Mouse (Mus musculus) kidney, embryonic 15.5 days (tissue): Measurements from ENCODE around the gene Gm39115. TPM values are rescaled to one million over a fixed set of nuclear protein-coding genes. Genes with fewer than 3 reads are reported as not detected.

Experiments used
- ATAC-seq: fragments of 200-750 bp; cut with Nextera tagmentation; replicated peaks from 2 replicates; pipeline ENCODE4 v1.8.0; 2017; ENCODE audit warnings: moderate TSS enrichment; ENCODE audit not compliant: low FRiP score
- H3K27ac ChIP-seq: fragments of 300-500 bp; sonication (generic); 2 replicates; pipeline ENCODE4 v1.5.1; 2015; ENCODE audit warnings: mild to moderate bottlenecking, inconsistent platforms
- H3K27me3 ChIP-seq: fragments of 300-500 bp; sonication (generic); 2 replicates; pipeline ENCODE4 v1.6.1; 2015; ENCODE audit warnings: inconsistent platforms
- H3K36me3 ChIP-seq: fragments of 300-500 bp; sonication (generic); 2 replicates; pipeline ENCODE4 v1.6.1; 2015; ENCODE audit warnings: inconsistent platforms
- H3K4me1 ChIP-seq: fragments of 300-500 bp; sonication (generic); 2 replicates; pipeline ENCODE4 v1.6.1; 2015; ENCODE audit warnings: inconsistent platforms
- H3K4me2 ChIP-seq: fragments of 300-500 bp; sonication (generic); 2 replicates; pipeline ENCODE4 v1.6.1; 2015; ENCODE audit warnings: moderate library complexity, mild to moderate bottlenecking, inconsistent platforms
- H3K4me3 ChIP-seq: fragments of 300-500 bp; sonication (generic); replicated peaks from 2 replicates; pipeline ENCODE4 v1.5.1; 2015; ENCODE audit warnings: mild to moderate bottlenecking, inconsistent platforms
- H3K9ac ChIP-seq: fragments of 300-500 bp; sonication (generic); 2 replicates; pipeline ENCODE4 v1.6.1; 2015; ENCODE audit warnings: mild to moderate bottlenecking, inconsistent platforms
- H3K9me3 ChIP-seq: fragments of 300-500 bp; sonication (generic); replicated peaks from 2 replicates; pipeline ENCODE4 v1.6.1; 2016; ENCODE audit warnings: inconsistent platforms
- WGBS: fragments of 180-500 bp; shearing (Covaris S2); methylation state at CpG from one replicate; pipeline ENCODE4 v1.1.7; 2015; ENCODE audit warnings: mixed read lengths; 5-methylcytosine and 5-hydroxymethylcytosine counted together
- polyA plus RNA-seq: library from polyadenylated mRNA; unstranded; fragments of >200 nt; fragmentation: Nextera tagmentation; extraction: Ambion mirVana; gene quantifications from 2 replicates; pipeline ENCODE4 v1.2.1, GENCODE M21; 2015

The Gm39115 gene
- polyA plus RNA-seq, 1 experiment from 2014 or later = not detected

GRCm38 (mm10) chr7:142094301-142095143, 41.3 kb downstream of the Gm39115 start:
- WGBS = under 1% methylated on average over 89 of the region's 89 CpGs
- no peak; the same call in 1 of the 2 replicates for ATAC-seq
- Histone ChIP-seq H3K9ac (peak overlapping the region; percentile 67), H3K4me1 (peaks cover 24% of the 10 kb centered on the region), H3K27me3 (peaks cover 81% of the 10 kb centered on the region), H3K27ac (no peak overlapping the region), H3K9me3 (no peaks in the 10 kb centered on the region), H3K4me3 (peak overlapping the region; percentile 76), H3K4me2 (peak overlapping the region; percentile 98), H3K36me3 (no peaks in the 10 kb centered on the region)

DNA sequence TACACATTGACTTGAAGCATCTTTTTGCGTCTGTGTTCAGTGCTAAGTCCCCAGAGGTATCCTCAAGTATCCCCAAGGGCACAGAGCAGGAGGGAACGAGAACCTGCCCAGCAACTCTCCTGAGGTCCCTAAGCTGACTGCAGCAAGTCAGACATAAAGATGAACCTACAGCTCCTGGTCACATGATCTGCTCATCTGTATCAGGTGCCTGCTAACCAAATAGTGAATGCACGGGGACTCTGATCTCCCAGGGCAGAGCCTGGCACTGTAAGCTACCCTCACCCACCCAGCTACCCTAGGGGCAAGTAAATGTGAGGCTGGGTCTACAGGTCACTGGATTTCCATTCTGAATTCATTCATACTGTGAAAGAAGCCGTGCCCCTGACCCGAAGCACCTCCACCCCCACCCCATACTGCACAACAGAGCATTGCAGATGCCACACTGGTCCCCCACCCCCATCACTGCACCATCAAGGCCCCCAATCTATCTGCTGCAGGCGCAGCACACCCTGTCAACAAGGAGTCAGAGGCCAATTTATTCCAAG, 42.1 kb downstream of the Gm39115 start:
- H3K27ac ChIP-seq = no peak overlapping the region
- no peaks in the 10 kb centered on the region for H3K36me3 ChIP-seq
- peaks cover 32% of the 10 kb centered on the region for H3K4me1 ChIP-seq
- H3K4me3 ChIP-seq = peak overlapping the region; percentile 76
- WGBS = 32% methylated on average over 6 of the region's 6 CpGs
- peaks cover 80% of the 10 kb centered on the region for H3K27me3 ChIP-seq
- no peaks in the 10 kb centered on the region for H3K9me3 ChIP-seq
- H3K9ac ChIP-seq = 0 out of 2 replicates have a peak overlapping the region, but pooled peaks have one; percentile 67
- ATAC-seq = no peak
- H3K4me2 ChIP-seq = peak overlapping the region; percentile 98

- H3K4me2 ChIP-seq = no peak overlapping the region
- no peak overlapping the region for H3K9ac ChIP-seq
- 52% methylated on average over 1 of the region's 1 CpGs for WGBS
- H3K27me3 ChIP-seq = peaks cover 75% of the 10 kb centered on the region
- no peaks in the 10 kb centered on the region for H3K9me3 ChIP-seq
- ATAC-seq = no peak
- H3K36me3 ChIP-seq = no peaks in the 10 kb centered on the region
- H3K4me1 ChIP-seq = peaks cover 38% of the 10 kb centered on the region
- no peak overlapping the region for H3K4me3 ChIP-seq
- no peak overlapping the region for H3K27ac ChIP-seq
Observed at GRCm38 (mm10) chr7:142092991-142093390, 42.8 kb downstream of the Gm39115 start.

DNA sequence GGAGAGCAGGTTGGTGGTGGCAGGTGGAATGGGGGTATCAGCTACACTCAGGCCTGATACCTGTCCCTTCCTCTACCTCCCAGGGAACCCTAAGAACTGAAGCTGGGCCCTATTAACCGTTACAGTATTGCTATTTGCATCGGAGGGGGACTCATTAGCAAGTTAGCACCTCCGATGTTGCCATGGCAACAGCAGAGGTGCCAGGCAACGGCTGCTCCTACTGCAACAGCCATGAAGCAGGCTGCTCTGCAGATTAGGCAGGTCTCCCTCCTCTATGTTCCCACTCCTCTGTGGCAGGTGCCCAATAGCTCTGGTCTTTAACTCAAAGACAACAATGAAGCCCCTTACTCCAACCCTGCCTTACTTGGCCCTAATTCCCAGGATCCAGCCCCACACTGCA, 44.0 kb downstream of the Gm39115 start:
- 4% methylated on average over 4 of the region's 4 CpGs for WGBS
- Histone ChIP-seq H3K4me1 (peaks cover 38% of the 10 kb centered on the region), H3K4me3 (no peak overlapping the region), H3K27ac (no peak overlapping the region), H3K9ac (no peak overlapping the region), H3K4me2 (no peak overlapping the region), H3K9me3 (no peaks in the 10 kb centered on the region), H3K27me3 (peaks cover 66% of the 10 kb centered on the region), H3K36me3 (no peaks in the 10 kb centered on the region)
- ATAC-seq = no peak

DNA sequence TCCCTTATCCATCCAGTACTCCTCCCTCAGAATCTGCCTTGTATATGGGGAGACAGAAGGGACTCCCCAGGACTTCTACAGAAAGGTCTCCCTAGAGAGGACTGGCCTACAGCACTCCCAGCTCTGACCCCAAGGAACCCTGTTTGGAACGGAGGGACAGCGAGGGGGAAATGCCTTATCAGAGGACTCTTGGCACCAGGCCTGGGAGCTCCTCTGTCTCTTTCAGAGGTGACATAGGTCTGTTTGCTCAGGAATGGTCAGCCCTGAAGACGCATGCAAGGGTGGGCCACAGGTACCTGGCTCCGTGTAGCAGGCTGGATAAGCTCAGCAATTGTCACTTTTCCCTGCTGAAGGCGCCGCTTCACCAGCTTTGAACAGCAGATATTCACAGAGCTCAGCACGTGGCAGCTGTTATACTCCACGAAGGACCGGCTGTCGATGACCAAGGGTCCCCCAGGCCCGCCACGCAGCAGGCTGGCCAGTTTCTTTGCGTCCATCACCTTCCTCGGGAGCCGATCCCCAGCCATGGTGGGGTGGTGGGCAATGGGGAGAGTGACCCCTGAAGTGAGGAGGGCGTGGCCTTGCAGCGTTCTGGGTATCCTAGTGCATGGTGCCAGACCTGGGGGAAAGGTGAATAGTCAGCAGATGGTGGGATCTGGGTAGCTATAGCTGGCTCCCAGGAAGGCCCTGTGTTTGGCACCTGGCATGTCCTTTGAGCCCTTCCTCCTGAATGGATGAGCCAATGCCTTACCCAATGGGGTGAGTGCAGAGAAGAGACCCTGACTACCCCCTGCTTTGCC, 46.0 kb downstream of the Gm39115 start:
- no peak for ATAC-seq
- Histone ChIP-seq H3K4me3 (no peak overlapping the region), H3K27ac (no peak overlapping the region), H3K36me3 (no peaks in the 10 kb centered on the region), H3K9ac (no peak overlapping the region), H3K27me3 (peaks cover 55% of the 10 kb centered on the region), H3K9me3 (no peaks in the 10 kb centered on the region), H3K4me1 (peaks cover 28% of the 10 kb centered on the region), H3K4me2 (no peak overlapping the region)
- 58% methylated on average over 17 of the region's 17 CpGs for WGBS

DNA sequence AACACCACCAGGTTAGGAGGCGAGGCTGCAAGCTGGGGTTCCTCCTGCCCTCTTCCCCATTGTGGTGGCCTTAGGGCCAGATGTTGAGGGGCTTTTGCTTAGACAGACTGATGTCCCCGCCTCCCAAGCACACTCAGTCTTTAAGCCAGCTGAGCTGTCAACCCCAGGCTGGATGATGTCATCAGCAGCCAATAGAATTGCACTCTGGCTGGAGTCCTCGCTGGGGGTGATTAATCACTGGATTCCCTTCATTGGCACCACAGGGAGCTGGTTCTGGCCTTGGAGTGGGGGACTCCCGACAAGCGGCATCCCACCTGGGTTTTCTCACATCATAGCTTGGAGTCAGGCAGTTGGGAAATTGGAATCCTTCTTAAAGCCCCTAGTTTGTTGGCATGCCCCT, 46.9 kb downstream of the Gm39115 start:
- Histone ChIP-seq H3K36me3 (no peaks in the 10 kb centered on the region), H3K9me3 (no peaks in the 10 kb centered on the region), H3K4me1 (peaks cover 22% of the 10 kb centered on the region), H3K4me3 (no peak overlapping the region), H3K27ac (no peak overlapping the region), H3K4me2 (0 out of 2 replicates have a peak overlapping the region, but pooled peaks have one; percentile 17), H3K9ac (no peak overlapping the region), H3K27me3 (peaks cover 55% of the 10 kb centered on the region)
- WGBS = 8% methylated on average over 5 of the region's 5 CpGs
- ATAC-seq = peak; percentile 59

DNA sequence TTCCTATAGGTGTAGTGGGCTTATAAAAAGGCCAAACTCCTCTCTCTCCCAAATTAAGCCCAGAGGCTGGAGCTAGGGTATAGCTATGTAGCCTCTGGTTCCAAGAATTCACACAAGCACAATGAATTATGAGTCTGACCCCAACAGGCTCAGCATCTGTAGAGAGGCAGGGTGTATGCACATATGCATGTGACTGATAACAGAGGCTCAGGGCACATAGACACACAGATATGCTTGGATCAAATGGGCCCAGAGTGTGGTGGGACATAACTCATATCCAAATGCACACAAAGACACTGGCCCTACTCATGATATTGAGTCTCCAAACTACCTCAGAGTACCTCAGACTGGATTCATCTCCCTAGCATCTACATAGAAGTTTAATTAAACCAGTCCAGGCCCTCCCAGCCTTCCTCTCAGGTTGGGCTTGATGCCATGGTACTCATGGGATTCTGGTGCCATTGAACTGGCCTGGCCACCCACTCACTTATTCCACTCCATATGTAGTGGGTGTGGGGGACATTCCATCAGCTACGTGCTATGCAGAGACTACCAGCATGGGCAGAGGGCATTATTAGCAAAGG, 48.7 kb downstream of the Gm39115 start:
- H3K9me3 ChIP-seq = no peaks in the 10 kb centered on the region
- WGBS = 89% methylated on average over 1 of the region's 1 CpGs
- no peak overlapping the region for H3K4me2 ChIP-seq
- H3K9ac ChIP-seq = no peak overlapping the region
- H3K4me3 ChIP-seq = no peak overlapping the region
- no peaks in the 10 kb centered on the region for H3K36me3 ChIP-seq
- peaks cover 55% of the 10 kb centered on the region for H3K27me3 ChIP-seq
- H3K27ac ChIP-seq = no peak overlapping the region
- ATAC-seq = peak; percentile 37; the same call in 1 of the 2 replicates
- peaks cover 28% of the 10 kb centered on the region for H3K4me1 ChIP-seq

DNA sequence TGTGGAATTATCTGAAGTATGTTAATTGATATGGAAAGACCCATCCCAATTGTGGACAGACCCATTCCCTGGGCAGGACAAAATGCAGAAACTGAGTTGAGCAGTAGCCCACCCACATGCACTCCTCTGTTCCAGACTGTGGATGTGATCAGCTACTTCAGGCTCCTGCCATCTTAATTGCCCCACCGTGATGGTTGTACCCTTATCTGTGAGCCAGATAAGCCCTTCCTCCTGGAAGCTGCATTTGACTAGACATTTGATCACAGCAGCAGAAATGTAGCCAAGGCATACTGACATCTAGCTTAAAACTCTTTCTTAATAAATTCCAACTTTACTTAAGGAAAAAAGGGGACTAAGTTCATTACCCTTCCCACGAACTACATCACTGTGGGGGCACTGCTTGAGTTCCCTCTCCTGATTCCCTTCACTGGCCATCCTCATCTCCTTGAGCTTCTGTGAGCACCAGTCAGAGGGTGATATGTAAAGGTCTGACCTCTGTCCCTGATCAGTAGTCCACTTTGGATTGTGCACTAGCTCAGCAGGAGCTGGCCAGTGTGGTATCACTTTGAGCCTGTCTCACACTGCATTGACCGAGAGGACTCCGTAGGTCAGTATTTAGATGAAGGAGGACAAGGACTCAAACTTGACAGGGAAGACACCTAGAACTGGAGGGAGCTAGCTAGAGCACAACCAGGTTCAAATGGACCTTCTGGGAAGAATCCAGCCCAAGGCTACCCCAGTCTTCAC, 49.5 kb downstream of the Gm39115 start:
- ATAC-seq = no peak
- no peak overlapping the region for H3K4me3 ChIP-seq
- H3K9ac ChIP-seq = no peak overlapping the region
- peaks cover 59% of the 10 kb centered on the region for H3K27me3 ChIP-seq
- H3K27ac ChIP-seq = no peak overlapping the region
- H3K9me3 ChIP-seq = no peaks in the 10 kb centered on the region
- no peak overlapping the region for H3K4me2 ChIP-seq
- 85% methylated on average over 4 of the region's 4 CpGs for WGBS
- peaks cover 36% of the 10 kb centered on the region for H3K4me1 ChIP-seq
- no peaks in the 10 kb centered on the region for H3K36me3 ChIP-seq

Other genes starting within 250 kb of the Gm39115 start
- 41.3 and 45.6 TPM in 2 replicates for gene Tollip, start 217.5 kb downstream of the Gm39115 start, polyA plus RNA-seq
- gene Brsk2, start 186.3 kb downstream of the Gm39115 start, polyA plus RNA-seq = 0.74 and 0.86 TPM in 2 replicates
- gene Mob2, start 75.0 kb downstream of the Gm39115 start, polyA plus RNA-seq = 62.3 and 66.9 TPM in 2 replicates
- 2.6 and 2.9 TPM in 2 replicates for gene Dusp8, start 40.2 kb downstream of the Gm39115 start, polyA plus RNA-seq
- gene Gm45618, start 15.3 kb downstream of the Gm39115 start, polyA plus RNA-seq = not detected in 2 replicates
- gene Gm45337, start 8.6 kb upstream of the Gm39115 start, polyA plus RNA-seq = not detected in 2 replicates
- not detected in 2 replicates for gene Gm29735, start 21.1 kb upstream of the Gm39115 start, polyA plus RNA-seq
- gene Gm4553, start 29.7 kb upstream of the Gm39115 start, polyA plus RNA-seq = not detected in 2 replicates
- not detected in 2 replicates for gene Krtap5-2, start 40.0 kb upstream of the Gm39115 start, polyA plus RNA-seq
- not detected in 2 replicates for gene Gm10153, start 54.4 kb upstream of the Gm39115 start, polyA plus RNA-seq
- gene Krtap5-3, start 65.3 kb upstream of the Gm39115 start, polyA plus RNA-seq = not detected in 2 replicates
- not detected in 2 replicates for gene Gm7579, start 75.8 kb upstream of the Gm39115 start, polyA plus RNA-seq
- gene Krtap5-5, start 93.9 kb upstream of the Gm39115 start, polyA plus RNA-seq = not detected in 2 replicates
- gene Gm40460, start 105.0 kb upstream of the Gm39115 start, polyA plus RNA-seq = not detected in 2 replicates
- gene Gm2431, start 122.3 kb upstream of the Gm39115 start, polyA plus RNA-seq = not detected in 2 replicates
- not detected in 2 replicates for gene Gm4559, start 138.3 kb upstream of the Gm39115 start, polyA plus RNA-seq
- not detected in 2 replicates for gene Krtap5-1, start 161.1 kb upstream of the Gm39115 start, polyA plus RNA-seq
- not detected in 2 replicates for gene Krtap5-4, start 167.5 kb upstream of the Gm39115 start, polyA plus RNA-seq
- gene Ifitm10, start 237.7 kb upstream of the Gm39115 start, polyA plus RNA-seq = 1.8 and 2.3 TPM in 2 replicates
- 1.2 and 2.5 TPM in 2 replicates for gene Gm49369, start 246.6 kb upstream of the Gm39115 start, polyA plus RNA-seq